23 mouse cellular contexts compared by ENCODE assay signal in genomic region chr7:113623962-113624361, GRCm38 (mm10).
DNase-seq lines count a peak whose midpoint lies in the region; ATAC-seq and TF ChIP-seq lines count a peak whose summit lies in the region.
"Had no signal": no experiment of that assay in that cellular context is flagged by ENCODE, and none has a peak within 500 bp of the region (broad histone marks: within the 10 kb centered on the region; RNA-seq: fewer than 3 reads in every experiment).

No protein-coding gene starts in this region.

- no peak overlapping the region for H3K4me3 ChIP-seq in heart, postnatal 0 days (ENCODE audit: low read depth, low read length)
- H3K4me3 ChIP-seq in heart, adult 2 months: no peak overlapping the region
- no peak overlapping the region for H3K4me3 ChIP-seq in midbrain, embryonic 11.5 days (ENCODE audit: low read depth, low read length)
- no peak overlapping the region for H3K4me3 ChIP-seq in midbrain, embryonic 16.5 days (ENCODE audit: low read depth, low read length)

- peaks cover 31% of the 10 kb centered on the region for H3K4me1 ChIP-seq in heart, postnatal 0 days (ENCODE audit: control insufficient read depth, insufficient read depth)
- no peaks in the 10 kb centered on the region for H3K4me1 ChIP-seq in heart, adult 2 months (ENCODE audit: control insufficient read depth, insufficient read depth, low read length)
- no peaks in the 10 kb centered on the region for H3K4me1 ChIP-seq in midbrain, embryonic 11.5 days (ENCODE audit: control insufficient read depth, insufficient read depth, low read length)
- H3K4me1 ChIP-seq in midbrain, embryonic 16.5 days (ENCODE audit: control insufficient read depth, insufficient read depth, low read length): no peaks in the 10 kb centered on the region

- 83% methylated on average over 6 of the region's 6 CpGs for WGBS in heart, postnatal 0 days
- 83% methylated on average over 6 of the region's 6 CpGs for WGBS in heart, adult 2 months
- WGBS in midbrain, embryonic 11.5 days: 93% methylated on average over 6 of the region's 6 CpGs
- WGBS in midbrain, embryonic 16.5 days: 91% methylated on average over 6 of the region's 6 CpGs

- H3K9ac ChIP-seq in heart, postnatal 0 days (replicated peaks; ENCODE audit: low read depth, low read length): no peak overlapping the region
- H3K9ac ChIP-seq in heart, adult 2 months (ENCODE audit: low read depth, low read length): no peak overlapping the region
- no peak overlapping the region for H3K9ac ChIP-seq in midbrain, embryonic 11.5 days (ENCODE audit: low read length)
- H3K9ac ChIP-seq in midbrain, embryonic 16.5 days (ENCODE audit: low read depth, low read length): no peak overlapping the region

- H3K36me3 ChIP-seq in heart, postnatal 0 days (replicated peaks; ENCODE audit: control insufficient read depth, insufficient read depth, low read length): no peaks in the 10 kb centered on the region
- no peaks in the 10 kb centered on the region for H3K36me3 ChIP-seq in heart, adult 2 months (ENCODE audit: control insufficient read depth, insufficient read depth, low read length)
- no peaks in the 10 kb centered on the region for H3K36me3 ChIP-seq in midbrain, embryonic 11.5 days (ENCODE audit: control insufficient read depth, insufficient read depth, low read length)
- no peaks in the 10 kb centered on the region for H3K36me3 ChIP-seq in midbrain, embryonic 16.5 days (ENCODE audit: control insufficient read depth, insufficient read depth, low read length)
- H3K36me3 ChIP-seq: G1E had no signal

- intact Hi-C loops in heart, adult 2 months (cut with DNase I): no loop called here

- no peak for TF ChIP-seq EP300 in heart, postnatal 0 days (IDR thresholded peaks at IDR 0.05; ENCODE audit: low read depth)
- no peak for TF ChIP-seq EP300 in heart, adult 2 months (IDR thresholded peaks at IDR 0.05; ENCODE audit: insufficient read depth, low read depth, low read length)

- H3K27me3 ChIP-seq in heart, postnatal 0 days (ENCODE audit: control insufficient read depth, insufficient read depth, low read length): no peaks in the 10 kb centered on the region
- H3K27me3 ChIP-seq in heart, adult 2 months (ENCODE audit: control insufficient read depth, insufficient read depth, low read length): no peaks in the 10 kb centered on the region
- H3K27me3 ChIP-seq in midbrain, embryonic 11.5 days (ENCODE audit: control insufficient read depth, insufficient read depth, low read length): no peaks in the 10 kb centered on the region
- no peaks in the 10 kb centered on the region for H3K27me3 ChIP-seq in midbrain, embryonic 16.5 days (ENCODE audit: control insufficient read depth, insufficient read depth, low read depth, low read length)
- H3K27me3 ChIP-seq: CH12.LX had no signal

- TF ChIP-seq CTCF in heart, postnatal 0 days (IDR thresholded peaks at IDR 0.05; ENCODE audit: low read depth): no peak
- TF ChIP-seq CTCF in heart, adult 2 months (IDR thresholded peaks at IDR 0.05): no peak

- no peak for TF ChIP-seq POLR2A in heart, adult 2 months (IDR thresholded peaks at IDR 0.05; ENCODE audit: insufficient read depth, low read depth, low read length)

- no peaks in the 10 kb centered on the region for H3K9me3 ChIP-seq in heart, postnatal 0 days (replicated peaks; ENCODE audit: control insufficient read depth, low read length)
- no peaks in the 10 kb centered on the region for H3K9me3 ChIP-seq in midbrain, embryonic 11.5 days (ENCODE audit: control insufficient read depth, low read length)
- H3K9me3 ChIP-seq in midbrain, embryonic 16.5 days (replicated peaks; ENCODE audit: control insufficient read depth, low read length, poor library complexity, severe bottlenecking): no peaks in the 10 kb centered on the region
- H3K9me3 ChIP-seq: G1E had no signal

- peak overlapping the region; percentile 72 for H3K27ac ChIP-seq in heart, postnatal 0 days (ENCODE audit: low read depth)
- no peak overlapping the region for H3K27ac ChIP-seq in heart, adult 2 months
- no peak overlapping the region for H3K27ac ChIP-seq in midbrain, embryonic 11.5 days (ENCODE audit: low read depth, low read length)
- no peak overlapping the region for H3K27ac ChIP-seq in midbrain, embryonic 16.5 days (ENCODE audit: low read length)

- no peaks in the 10 kb centered on the region for H3K79me2 ChIP-seq in heart, adult 2 months (replicated peaks; ENCODE audit: control insufficient read depth, insufficient read depth, low read length)

- ATAC-seq in heart, postnatal 0 days (ENCODE audit: insufficient read depth, low read depth): no peak
- no peak for ATAC-seq in midbrain, embryonic 11.5 days (ENCODE audit: low FRiP score)
- ATAC-seq in midbrain, embryonic 16.5 days: no peak
- ATAC-seq: activated CD4-positive, CD25-positive, alpha-beta regulatory T cell, adult 4 months; CD4-positive, CD25-positive, alpha-beta regulatory T cell, adult 4 months; Patski had no signal

- peak; percentile 51 for DNase-seq in heart, adult 11 months
- no peak for DNase-seq in heart, adult 8-10 months (ENCODE audit: low spot score)
- DNase-seq in heart, postnatal 0 days (ENCODE audit: low spot score): no peak
- no peak for DNase-seq in heart, adult 2 months
- peak; percentile 54 for DNase-seq in midbrain, embryonic 11.5 days (ENCODE audit: low spot score, missing footprints)
- DNase-seq in Muller cell, postnatal 12 days (ENCODE audit: inconsistent ontology term): peak; percentile 66
- DNase-seq in cerebellum, postnatal 36 days: no peak
- DNase-seq: adrenal gland, adult 2 months; adrenal gland, adult 8-10 months; adrenal gland, postnatal 10 days; adrenal gland, postnatal 14 days; adrenal gland, postnatal 25 days; adrenal gland, postnatal 36 days; B cell, adult 2 months; cerebellum, adult 11 months; cerebellum, adult 11-12 months; cerebellum, adult 18-20 months had no signal

- H3K4me2 ChIP-seq in heart, postnatal 0 days (ENCODE audit: low read depth, low read length): no peak overlapping the region
- H3K4me2 ChIP-seq in midbrain, embryonic 11.5 days: no peak overlapping the region
- no peak overlapping the region for H3K4me2 ChIP-seq in midbrain, embryonic 16.5 days (ENCODE audit: low read length)

Comparison
In these comparisons a context has a peak if more than half of its experiments do, and no peak if none do; other contexts are left out.
1. DNase-seq: peak in heart, adult 11 months (single experiment), midbrain, embryonic 11.5 days (single experiment) and Muller cell, postnatal 12 days (single experiment); none in heart, adult 8-10 months (single experiment), heart, postnatal 0 days (single experiment), heart, adult 2 months (0 of 2) and cerebellum, postnatal 36 days (0 of 2).